Mouse (Mus musculus): ENCODE measurements around the gene Mcf2l.

- TF ChIP-seq POLR2A (IDR thresholded peaks at IDR 0.05; ENCODE audit: control insufficient read depth, extremely low read depth, insufficient read depth, low read length, poor library complexity) (no peak), CTCF (IDR thresholded peaks at IDR 0.05; ENCODE audit: borderline replicate concordance, control insufficient read depth, extremely low read depth, insufficient read depth, low read length, poor library complexity) (no peak)
Observed at GRCm38 (mm10) chr8:12920599-12920998, 47.0 kb downstream of the Mcf2l start.

Data from thymus, adult 2 months (tissue).